Mouse (Mus musculus) cerebellum, adult 2 months (tissue): ENCODE data around the gene Adam23.

Source experiments
- CTCF ChIP-seq: fragments of 200-500 bp; IDR thresholded peaks from 2 replicates; pipeline ENCODE4 v1.5.1; 2011; ENCODE audit warnings: low read depth, mild to moderate bottlenecking, control low read depth, low read length, moderate library complexity, borderline replicate concordance; ENCODE audit not compliant: insufficient read depth
- POLR2A ChIP-seq: fragments of 200-500 bp; IDR thresholded peaks from 2 replicates; pipeline ENCODE4 v1.6.1; 2011; ENCODE audit warnings: low read length, control low read depth, borderline replicate concordance; ENCODE audit not compliant: insufficient read depth

DNA sequence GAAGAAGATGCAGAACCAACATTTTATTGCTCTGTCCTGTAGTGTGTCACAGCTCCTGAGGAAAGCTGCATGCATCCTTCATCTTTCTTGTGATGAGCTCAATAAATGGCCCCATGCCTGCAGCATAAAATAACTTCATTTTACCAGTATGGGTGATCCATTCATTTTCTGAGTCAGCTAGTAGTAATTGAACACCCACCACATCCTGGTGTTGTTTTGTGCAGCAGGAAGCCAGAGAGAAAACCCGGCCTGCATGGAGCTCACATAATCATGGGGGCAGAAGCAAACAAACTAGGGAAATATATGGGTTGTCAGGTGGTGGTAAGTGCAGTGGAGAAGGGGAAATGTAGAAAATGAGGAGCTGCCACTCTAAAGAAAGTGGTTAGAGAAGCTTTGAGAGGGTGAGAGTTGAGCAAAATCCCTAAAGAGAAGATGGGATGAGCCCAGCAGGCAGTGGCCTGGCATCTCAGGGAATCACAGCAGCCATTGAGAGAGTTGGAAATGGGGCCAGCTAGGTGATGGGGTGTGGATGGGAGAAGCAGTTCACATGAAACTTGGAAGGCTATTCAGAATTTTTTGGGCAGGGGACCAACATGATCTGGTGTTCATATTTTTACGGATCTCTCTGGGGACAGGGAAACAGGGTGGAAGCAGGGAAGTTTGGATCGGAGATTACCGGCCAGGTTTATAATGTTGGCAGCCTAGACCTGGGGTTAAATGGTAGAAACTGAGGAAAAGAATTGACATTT is 116.3 kb downstream of the Adam23 start:
- TF ChIP-seq POLR2A (no peak), CTCF (no peak)
